ENCODE assay signal across 16 mouse cellular contexts in the genomic region with DNA sequence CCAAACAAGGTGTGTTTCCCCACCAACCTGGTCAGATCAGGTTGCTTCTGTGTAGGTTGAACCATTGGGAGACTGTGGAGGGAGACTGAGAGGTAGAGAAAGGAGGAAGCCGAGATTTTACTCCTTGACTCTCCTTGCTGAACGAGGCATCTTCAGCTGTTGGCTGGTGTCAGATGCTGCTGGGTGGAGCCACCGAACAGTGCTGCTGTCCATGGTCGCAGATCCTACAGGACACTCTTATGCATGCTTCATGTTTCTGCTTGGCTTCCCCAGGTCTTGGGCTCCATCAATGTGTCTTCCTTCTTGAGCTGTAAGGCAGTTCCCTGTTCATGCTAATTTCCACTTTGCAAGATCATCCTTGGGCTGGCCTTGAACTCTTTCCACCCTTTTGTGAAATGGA.
"Had no signal": no experiment of that assay in that cellular context is flagged by ENCODE, and none has a peak within 500 bp of the region (broad histone marks: within the 10 kb centered on the region; RNA-seq: fewer than 3 reads in every experiment).

No protein-coding gene starts in this region.

- ATAC-seq: intestine, postnatal 0 days; liver, embryonic 12.5 days; lung, postnatal 0 days; midbrain, embryonic 15.5 days had no signal

- H3K4me3 ChIP-seq: kidney, embryonic 15.5 days; left cerebral cortex, adult 2 months; limb, embryonic 13.5 days; liver, embryonic 12.5 days; liver, embryonic 15.5 days; midbrain, embryonic 15.5 days had no signal

- H3K27me3 ChIP-seq: kidney, embryonic 15.5 days; limb, embryonic 13.5 days; liver, embryonic 12.5 days; liver, embryonic 15.5 days; midbrain, embryonic 15.5 days had no signal

- DNase-seq: kidney, adult 2 months; kidney, postnatal 36 days; layer of hippocampus, postnatal 36 days; liver; lung, adult 2 months; thymus, adult 18-20 months; thymus, postnatal 14 days had no signal

- H3K9me3 ChIP-seq: kidney, embryonic 15.5 days; limb, embryonic 13.5 days; liver, embryonic 12.5 days; liver, embryonic 15.5 days; midbrain, embryonic 15.5 days had no signal

- H3K9ac ChIP-seq: kidney, embryonic 15.5 days; limb, embryonic 13.5 days; liver, embryonic 12.5 days; liver, embryonic 15.5 days; midbrain, embryonic 15.5 days had no signal

- H3K27ac ChIP-seq: kidney, embryonic 15.5 days; left cerebral cortex, adult 2 months; limb, embryonic 13.5 days; liver, embryonic 12.5 days; liver, embryonic 15.5 days; macrophage; midbrain, embryonic 15.5 days had no signal

- H3K36me3 ChIP-seq: kidney, embryonic 15.5 days; limb, embryonic 13.5 days; liver, embryonic 12.5 days; liver, embryonic 15.5 days; midbrain, embryonic 15.5 days had no signal

- H3K4me2 ChIP-seq: kidney, embryonic 15.5 days; limb, embryonic 13.5 days; liver, embryonic 12.5 days; liver, embryonic 15.5 days; midbrain, embryonic 15.5 days had no signal

- H3K4me1 ChIP-seq: kidney, embryonic 15.5 days; liver, embryonic 12.5 days; liver, embryonic 15.5 days had no signal
